Mouse (Mus musculus) G1E-ER4 (cell line): ENCODE data around the gene Hist1h1a. TPM values are rescaled to one million over a fixed set of nuclear protein-coding genes. Genes with fewer than 3 reads are reported as not detected.

Experiments
- GATA1 ChIP-seq: IDR thresholded peaks from one replicate; pipeline ENCODE4 v1.8.0; 2012; ENCODE audit warnings: low read length, inconsistent platforms
- polyA plus RNA-seq: library from polyadenylated mRNA; stranded (reverse); fragments of >175 nt; gene quantifications from 2 replicates; pipeline ENCODE4 v1.2.3, GENCODE M21; 2012

Hist1h1a gene
- polyA plus RNA-seq = 0.33 and 1.8 TPM in 2 replicates

DNA sequence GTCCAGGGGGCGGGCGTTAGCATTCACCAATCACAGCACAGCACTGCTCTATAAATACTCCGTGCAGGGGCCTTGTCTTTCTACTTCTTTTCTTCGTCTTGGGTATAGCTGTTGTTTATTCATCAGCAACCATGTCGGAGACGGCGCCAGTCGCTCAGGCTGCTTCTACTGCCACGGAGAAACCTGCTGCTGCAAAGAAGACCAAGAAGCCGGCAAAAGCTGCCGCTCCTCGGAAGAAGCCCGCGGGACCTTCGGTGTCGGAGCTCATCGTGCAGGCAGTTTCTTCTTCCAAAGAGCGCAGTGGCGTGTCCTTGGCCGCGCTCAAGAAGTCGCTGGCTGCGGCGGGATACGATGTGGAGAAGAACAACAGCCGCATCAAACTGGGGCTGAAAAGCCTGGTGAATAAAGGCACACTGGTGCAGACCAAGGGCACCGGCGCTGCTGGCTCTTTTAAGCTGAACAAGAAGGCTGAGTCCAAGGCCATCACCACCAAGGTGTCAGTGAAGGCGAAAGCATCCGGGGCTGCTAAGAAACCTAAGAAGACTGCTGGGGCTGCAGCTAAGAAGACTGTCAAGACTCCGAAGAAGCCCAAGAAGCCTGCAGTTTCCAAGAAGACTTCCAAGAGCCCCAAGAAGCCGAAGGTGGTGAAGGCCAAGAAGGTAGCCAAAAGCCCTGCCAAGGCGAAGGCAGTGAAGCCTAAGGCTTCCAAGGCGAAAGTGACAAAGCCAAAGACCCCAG, at the start of gene Hist1h1a:
Gene Hist1h1a, plus strand, starts transcription at position 81 of the 738 bp plus-strand sequence.
- no peak for TF ChIP-seq GATA1

DNA sequence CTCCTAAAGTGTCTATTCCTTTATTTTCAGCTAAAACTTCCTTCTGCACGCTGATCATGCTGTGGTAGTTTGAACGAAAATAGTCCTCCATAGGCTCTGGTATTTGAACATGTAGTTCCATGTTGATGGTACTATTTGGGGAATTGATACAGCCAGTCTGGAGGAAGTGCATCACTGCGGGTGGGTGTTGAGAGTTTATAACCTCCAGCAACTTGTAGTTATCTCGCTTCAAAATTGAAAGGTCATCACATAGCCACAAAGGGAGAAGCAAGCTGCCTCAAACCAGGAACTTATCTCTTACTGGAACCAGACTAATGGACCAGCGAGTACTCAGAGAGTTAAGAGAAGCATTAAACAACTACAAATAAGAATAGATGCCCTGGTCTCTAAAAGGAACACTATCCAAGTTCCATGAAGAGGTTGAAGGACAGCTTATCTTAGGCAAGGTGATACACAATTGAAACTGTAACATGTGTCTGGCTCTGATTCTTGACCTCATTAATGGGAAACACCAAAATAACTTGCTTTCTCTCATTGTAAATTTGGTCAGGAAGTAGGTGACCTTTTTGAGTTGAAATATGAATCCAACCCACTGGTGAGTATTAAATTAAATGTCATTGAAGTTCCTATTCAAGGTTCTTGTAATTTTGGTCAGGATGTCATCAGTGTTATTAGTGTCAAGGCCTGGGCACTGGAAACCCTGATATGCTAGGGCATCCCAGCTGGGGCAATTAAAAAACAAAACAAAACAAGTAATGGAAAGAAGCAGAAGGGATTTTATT, 47.0 kb upstream of the Hist1h1a start:
- TF ChIP-seq GATA1 = no peak

DNA sequence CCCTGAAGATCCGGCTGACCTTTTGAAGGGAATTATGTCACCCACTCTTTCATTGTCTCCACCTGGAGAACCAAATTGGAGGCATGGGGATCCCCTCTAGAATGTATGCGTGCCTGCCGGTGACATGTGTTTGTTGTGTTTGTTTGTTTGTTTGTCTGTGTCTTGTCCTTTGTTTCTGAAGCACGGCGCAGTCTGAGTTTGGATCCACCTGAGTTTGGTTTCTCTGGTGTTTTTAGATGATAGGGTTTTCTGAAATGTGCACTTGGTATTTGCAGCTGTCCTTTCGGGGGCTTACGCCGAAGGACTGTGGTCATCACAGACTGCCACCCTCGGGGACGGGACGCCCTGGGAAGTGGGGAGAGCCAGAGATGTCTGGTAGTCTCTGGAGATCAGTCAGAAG, 46.3 kb upstream of the Hist1h1a start:
- TF ChIP-seq GATA1 = no peak

- TF ChIP-seq GATA1 = no peak
Observed at GRCm38 (mm10) chr13:23724239-23724638, 39.2 kb upstream of the Hist1h1a start.

DNA sequence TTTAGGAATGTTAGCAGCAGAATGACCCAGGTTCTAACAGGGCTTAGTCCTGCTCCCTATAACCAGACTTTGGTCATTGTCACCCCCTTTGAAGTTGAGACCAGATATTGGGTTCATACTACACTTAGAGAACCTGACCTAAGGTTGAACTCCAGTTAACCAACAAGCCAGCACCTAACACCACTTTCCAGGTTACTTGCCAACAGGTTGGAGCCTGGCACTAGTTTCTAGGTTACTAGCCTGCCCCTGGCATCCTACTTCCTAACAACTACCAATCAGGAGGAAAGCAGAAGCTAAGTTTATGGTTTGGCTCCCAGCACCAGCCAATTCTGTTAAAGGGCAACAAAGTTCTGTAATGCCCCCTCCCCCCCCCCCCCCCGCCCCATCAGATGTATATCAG, 38.3 kb upstream of the Hist1h1a start:
- no peak for TF ChIP-seq GATA1

DNA sequence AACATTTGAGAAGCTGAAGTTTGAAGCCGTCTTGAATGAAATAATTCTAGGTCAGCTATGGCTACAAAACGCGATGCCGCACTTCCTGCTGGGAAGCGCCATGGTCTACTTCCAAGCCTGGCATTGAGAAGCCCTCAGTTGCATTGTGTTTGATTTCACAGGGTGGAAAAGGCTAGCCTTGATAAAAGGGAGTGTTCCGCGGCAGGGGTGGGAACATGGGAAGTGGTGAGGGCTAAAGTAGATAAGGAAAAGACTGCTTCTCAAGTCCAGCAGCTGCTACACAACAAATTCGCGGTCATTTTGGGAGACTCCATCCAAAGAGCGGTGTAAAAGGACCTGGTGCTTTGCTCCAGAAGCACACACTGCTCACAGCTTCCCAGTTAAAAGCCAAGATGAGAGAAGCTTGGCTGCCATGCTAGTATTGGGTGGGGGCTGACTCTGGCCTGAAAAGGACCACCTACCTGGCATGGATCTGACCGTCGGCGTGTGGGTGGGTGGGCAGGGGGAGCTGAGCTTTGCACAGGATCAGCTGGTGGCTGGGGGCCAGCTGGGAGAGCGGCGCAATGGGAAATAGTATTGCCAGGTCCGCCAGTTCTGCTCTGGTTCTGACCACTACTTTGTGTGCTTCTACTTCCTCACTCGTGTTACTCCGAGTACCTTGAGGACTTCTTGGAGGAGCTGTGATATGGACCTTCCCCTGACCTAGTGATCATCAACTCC, 34.8 kb upstream of the Hist1h1a start:
- no peak for TF ChIP-seq GATA1

DNA sequence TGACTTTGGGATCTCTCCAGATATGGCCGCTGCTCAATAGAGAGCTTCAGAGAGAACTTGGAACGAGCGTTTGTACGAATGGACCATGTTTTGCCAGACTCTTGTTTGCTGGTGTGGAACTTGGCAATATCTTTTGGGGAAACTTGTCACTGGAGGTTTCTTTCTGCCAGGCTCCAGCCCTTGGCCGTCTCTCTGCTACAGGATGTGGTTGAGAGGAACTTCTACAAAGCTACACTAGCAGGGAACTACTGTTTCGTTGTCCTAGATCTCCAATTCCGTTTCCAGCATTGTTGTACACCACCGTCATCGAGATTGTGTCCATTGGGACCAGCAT, 34.3 kb upstream of the Hist1h1a start:
- TF ChIP-seq GATA1 = no peak

DNA sequence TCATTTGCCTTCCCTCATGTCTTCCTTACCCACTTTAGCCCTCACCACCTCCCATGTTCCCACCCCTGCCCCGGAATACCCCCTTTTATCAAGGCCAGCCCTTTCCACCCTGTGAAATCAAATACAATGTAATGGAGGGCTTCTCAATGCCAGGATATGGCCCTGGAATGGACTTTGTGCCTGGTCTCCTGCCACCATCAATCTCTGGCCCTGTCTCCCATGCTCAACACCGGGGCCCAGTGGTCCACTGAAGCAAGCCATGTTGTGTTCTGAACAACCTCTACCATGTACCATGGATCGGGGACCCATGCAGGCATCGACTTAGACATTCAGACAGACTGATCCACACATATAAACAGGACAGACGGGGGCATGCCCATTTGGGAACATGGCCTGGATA, 33.8 kb upstream of the Hist1h1a start:
- no peak for TF ChIP-seq GATA1

- no peak for TF ChIP-seq GATA1
Observed at GRCm38 (mm10) chr13:23730479-23730878, 33.0 kb upstream of the Hist1h1a start.

DNA sequence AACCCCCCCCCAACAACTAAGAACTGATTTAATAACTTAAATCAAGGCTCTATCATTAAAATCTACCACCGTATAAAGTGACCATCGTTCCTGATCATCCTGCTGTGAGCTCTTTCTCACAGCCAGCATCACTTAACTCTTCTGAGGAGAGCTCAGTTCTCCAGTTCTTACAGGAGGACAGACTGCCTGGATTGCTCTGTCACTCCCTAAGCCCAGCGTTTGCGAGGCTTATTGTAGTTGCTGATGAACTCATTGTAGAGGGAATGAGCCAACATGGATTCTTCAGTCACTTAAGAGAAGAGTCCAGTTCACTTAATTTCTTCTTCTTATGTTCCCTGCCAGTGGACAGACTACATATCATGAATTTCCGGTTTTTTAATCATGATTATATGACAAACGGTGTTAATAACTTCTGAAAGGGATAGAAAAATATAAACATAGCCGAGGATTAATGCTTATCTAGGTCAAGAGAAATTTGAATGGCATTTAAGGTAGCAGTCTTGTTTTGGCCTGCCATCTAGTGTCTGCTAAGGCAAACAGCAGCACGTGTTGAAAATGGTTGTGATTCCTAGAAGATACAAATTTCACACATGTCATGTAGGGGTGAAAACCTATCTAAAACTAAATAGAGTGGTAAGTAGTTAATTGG, 31.2 kb upstream of the Hist1h1a start:
- no peak for TF ChIP-seq GATA1

GRCm38 (mm10) chr13:23737091-23737490, 26.4 kb upstream of the Hist1h1a start:
- no peak for TF ChIP-seq GATA1

- no peak for TF ChIP-seq GATA1
Observed at GRCm38 (mm10) chr13:23738041-23738440, 25.4 kb upstream of the Hist1h1a start.

DNA sequence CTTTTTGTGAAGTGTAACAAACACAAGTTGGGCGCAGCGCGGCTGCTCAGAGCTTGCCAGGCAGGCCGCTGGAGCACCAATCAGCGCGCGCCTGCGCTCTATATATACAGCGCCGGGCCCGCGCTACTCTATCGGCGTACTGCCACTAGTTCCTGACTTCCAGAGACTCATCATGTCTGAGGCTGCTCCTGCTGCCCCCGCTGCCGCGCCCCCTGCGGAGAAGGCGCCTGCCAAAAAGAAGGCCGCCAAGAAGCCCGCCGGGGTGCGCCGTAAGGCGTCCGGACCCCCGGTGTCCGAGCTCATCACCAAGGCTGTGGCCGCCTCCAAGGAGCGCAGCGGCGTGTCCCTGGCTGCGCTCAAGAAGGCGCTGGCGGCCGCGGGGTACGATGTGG, 24.8 kb upstream of the Hist1h1a start, which contains the start of gene Hist1h1c:
Gene Hist1h1c, plus strand, starts transcription at position 132 of the 392 bp plus-strand sequence.
- TF ChIP-seq GATA1 = no peak

DNA sequence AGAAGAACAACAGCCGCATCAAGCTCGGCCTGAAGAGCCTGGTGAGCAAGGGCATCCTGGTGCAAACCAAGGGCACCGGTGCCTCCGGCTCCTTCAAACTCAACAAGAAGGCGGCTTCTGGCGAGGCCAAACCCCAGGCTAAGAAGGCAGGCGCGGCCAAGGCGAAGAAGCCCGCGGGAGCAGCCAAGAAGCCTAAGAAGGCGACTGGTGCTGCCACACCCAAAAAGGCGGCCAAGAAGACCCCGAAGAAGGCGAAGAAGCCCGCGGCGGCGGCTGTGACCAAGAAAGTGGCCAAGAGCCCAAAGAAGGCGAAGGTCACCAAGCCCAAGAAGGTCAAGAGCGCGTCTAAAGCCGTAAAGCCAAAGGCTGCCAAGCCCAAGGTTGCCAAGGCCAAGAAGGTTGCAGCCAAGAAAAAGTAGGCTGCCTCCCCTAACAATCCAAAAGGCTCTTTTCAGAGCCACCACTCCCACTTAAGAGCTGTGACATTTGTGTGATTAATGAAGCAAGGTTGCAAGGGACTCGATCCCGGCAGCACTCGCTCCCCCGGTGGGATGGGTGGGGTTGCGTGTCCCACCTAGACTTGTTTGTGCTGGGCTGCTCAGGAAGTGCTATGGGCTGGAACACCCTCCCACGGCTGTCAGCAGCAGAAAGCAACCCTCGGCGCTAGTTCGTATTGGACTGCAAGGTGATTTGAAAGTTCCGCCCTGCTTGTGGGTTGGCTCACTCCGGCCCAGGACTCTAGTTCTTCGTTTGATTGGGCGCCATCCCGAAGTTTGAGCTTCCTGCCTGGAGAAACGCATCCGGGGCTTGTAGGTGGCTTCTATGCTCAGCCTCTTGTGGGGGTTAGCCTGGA, 24.2 kb upstream of the Hist1h1a start:
- TF ChIP-seq GATA1 = no peak

DNA sequence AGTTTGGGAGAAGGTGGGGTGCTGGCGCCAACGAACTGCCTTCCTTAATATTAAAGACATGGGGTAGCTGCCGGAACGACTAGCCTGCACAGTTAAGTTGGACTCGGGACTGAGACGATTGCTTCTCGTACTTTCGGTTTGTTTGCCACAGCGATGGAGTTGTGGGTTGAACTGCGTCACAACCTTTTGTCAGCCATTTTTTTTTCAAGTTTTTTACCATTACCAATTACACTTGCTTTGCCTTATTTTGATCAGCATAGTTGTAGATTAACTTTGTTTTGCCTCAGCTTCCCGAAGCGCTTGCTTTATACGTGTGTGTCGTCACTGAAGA, 23.6 kb upstream of the Hist1h1a start:
- no peak for TF ChIP-seq GATA1
